ENCODE assay signal across 8 mouse cellular contexts in the genomic region with DNA sequence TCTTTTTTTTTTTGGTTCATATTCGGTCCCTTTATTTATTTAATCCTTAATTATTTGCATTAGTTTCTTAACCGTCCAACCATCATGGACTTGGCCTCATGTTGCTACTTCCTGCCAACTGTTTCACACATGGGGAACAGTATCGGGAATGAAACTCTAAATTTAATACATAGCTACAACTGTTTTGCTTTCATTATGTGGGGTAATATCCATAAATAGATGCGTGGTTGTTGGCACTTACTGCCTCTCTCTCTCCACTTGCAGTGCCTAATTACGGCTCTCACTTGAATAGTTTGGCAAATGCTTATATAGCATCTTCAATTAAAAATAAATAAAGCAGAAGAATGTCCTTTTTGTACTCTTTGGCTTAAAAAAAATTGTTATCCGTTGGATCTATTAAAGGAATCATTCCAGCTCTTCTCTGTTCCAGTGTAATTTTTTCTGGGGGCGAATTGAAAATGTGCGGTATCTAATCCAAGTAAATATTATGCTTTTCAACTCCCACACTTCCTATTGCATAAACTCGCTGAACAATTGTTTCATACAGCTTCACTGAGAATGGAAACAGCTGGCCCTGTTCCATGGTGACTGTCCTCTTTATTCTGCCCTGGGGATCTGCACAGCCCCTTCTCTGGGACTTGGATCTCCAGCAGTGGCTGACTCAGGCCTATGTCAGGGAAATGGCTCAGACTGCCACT.
A peak's percentile ranks its signal among the peaks of the same experiment; 100 is the strongest.
DNase-seq lines count a peak whose midpoint lies in the region; ATAC-seq lines count a peak whose summit lies in the region.

No protein-coding gene starts in this region.

- H3K9me3 ChIP-seq in heart, embryonic 16.5 days (replicated peaks; ENCODE audit: control insufficient read depth, low read length) = no peaks in the 10 kb centered on the region
- no peaks in the 10 kb centered on the region for H3K9me3 ChIP-seq in lung, embryonic 16.5 days (ENCODE audit: control insufficient read depth, low read length)

- peak overlapping the region; percentile 37 for H3K27ac ChIP-seq in heart, embryonic 16.5 days (ENCODE audit: low read length)
- H3K27ac ChIP-seq in lung, embryonic 16.5 days (ENCODE audit: low read length) = peak overlapping the region; percentile 77

- peaks cover 11% of the 10 kb centered on the region for H3K4me1 ChIP-seq in heart, embryonic 16.5 days (ENCODE audit: control insufficient read depth, insufficient read depth, low read length)
- peaks cover 28% of the 10 kb centered on the region for H3K4me1 ChIP-seq in lung, embryonic 16.5 days (replicated peaks; ENCODE audit: control insufficient read depth, insufficient read depth, low read length)

- peak; percentile 82 for ATAC-seq in heart, embryonic 16.5 days (replicated peaks; ENCODE audit: extremely low read depth, insufficient read depth, low FRiP score)
- peak; percentile 94 for ATAC-seq in lung, embryonic 16.5 days (ENCODE audit: low read depth)

- H3K27me3 ChIP-seq in heart, embryonic 16.5 days (ENCODE audit: control insufficient read depth, insufficient read depth, low read length) = no peaks in the 10 kb centered on the region
- no peaks in the 10 kb centered on the region for H3K27me3 ChIP-seq in lung, embryonic 16.5 days (ENCODE audit: control insufficient read depth, insufficient read depth, low read depth, low read length)

- H3K4me3 ChIP-seq in heart, embryonic 16.5 days (ENCODE audit: low read length) = no peak overlapping the region
- no peak overlapping the region for H3K4me3 ChIP-seq in lung, embryonic 16.5 days (ENCODE audit: low read length)

- H3K36me3 ChIP-seq in heart, embryonic 16.5 days (ENCODE audit: control insufficient read depth, insufficient read depth) = no peaks in the 10 kb centered on the region
- H3K36me3 ChIP-seq in lung, embryonic 16.5 days (ENCODE audit: control insufficient read depth, insufficient read depth, low read length) = no peaks in the 10 kb centered on the region

- peak; percentile 4 for DNase-seq in cerebellum, adult 9-11 months
- DNase-seq in cerebellum, postnatal 36 days = no peak
- DNase-seq in ovary, adult 18-20 months (ENCODE audit: low spot score) = peak; percentile 10
- no peak for DNase-seq in ovary, postnatal 10 days (ENCODE audit: low spot score)
- no peak for DNase-seq in embryo, embryonic 10.5 days (ENCODE audit: low spot score)
- DNase-seq in cerebellum, adult 8-10 months = no peak

- WGBS in heart, embryonic 16.5 days = 37% methylated on average over 9 of the region's 9 CpGs
- WGBS in lung, embryonic 16.5 days = 20% methylated on average over 9 of the region's 9 CpGs

- no peak overlapping the region for H3K9ac ChIP-seq in heart, embryonic 16.5 days (ENCODE audit: low read length)
- no peak overlapping the region for H3K9ac ChIP-seq in lung, embryonic 16.5 days (ENCODE audit: low read length)

- peak overlapping the region; percentile 41 for H3K4me2 ChIP-seq in heart, embryonic 16.5 days (ENCODE audit: low read depth, low read length)
- peak overlapping the region; percentile 43 for H3K4me2 ChIP-seq in lung, embryonic 16.5 days (ENCODE audit: low read depth, low read length)

Comparison
In these comparisons a context has a peak if more than half of its experiments do, and no peak if none do; other contexts are left out.
1. DNase-seq: peak in cerebellum, adult 9-11 months (single experiment) and ovary, adult 18-20 months (single experiment); none in cerebellum, postnatal 36 days (0 of 2), ovary, postnatal 10 days (single experiment), embryo, embryonic 10.5 days (single experiment) and cerebellum, adult 8-10 months (single experiment).